Mouse (Mus musculus) forelimb bud, embryonic 11.5 days (tissue): ENCODE data around the gene Acoxl.

Experiments used
- DNase-seq: peaks from one replicate; pipeline ENCODE4 v3.0.0-alpha.2; 2012; ENCODE audit warnings: low read depth, low spot score

Acoxl gene

GRCm38 (mm10) chr2:128115579-128115978 lies 276.9 kb downstream of the Acoxl start:
- no peak for DNase-seq

DNA sequence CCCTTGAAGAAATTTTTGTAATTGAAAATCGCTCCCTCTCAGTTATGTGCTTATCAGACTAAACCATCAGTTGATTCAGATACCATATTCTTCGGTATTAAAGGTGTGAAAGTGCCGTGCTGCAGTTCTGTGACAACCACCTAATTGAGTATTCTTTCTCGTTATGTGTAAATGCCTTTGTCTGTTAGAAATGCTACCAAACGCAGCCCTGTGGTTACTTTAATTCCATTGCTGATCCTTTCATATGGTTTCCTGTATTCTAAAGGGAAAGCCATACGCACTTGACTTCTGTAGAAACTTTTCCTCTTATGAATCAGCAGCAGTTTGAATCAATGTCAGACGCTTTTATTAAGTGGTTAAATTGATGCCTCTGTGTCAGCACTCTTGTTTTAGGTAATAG lies 278.9 kb downstream of the Acoxl start:
- DNase-seq: no peak

DNA sequence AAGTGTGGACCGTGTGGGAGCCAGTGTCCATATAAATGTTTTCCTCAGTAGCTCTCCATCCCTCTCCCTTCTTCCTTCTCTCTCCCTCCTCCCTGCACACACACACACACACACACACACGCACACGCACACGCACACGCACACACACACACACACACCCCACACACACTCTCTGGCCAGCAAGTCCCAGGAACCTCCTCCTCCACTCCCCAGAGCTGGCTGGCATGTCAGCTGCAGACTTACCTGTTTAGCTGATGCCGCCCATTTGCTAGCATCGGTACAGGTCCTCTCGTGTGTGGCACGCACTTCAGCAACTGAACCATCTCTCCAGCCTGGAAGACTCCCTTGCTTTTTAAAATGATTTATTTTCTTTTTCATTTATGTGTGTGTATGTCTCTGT lies 280.3 kb downstream of the Acoxl start:
- DNase-seq: no peak

DNA sequence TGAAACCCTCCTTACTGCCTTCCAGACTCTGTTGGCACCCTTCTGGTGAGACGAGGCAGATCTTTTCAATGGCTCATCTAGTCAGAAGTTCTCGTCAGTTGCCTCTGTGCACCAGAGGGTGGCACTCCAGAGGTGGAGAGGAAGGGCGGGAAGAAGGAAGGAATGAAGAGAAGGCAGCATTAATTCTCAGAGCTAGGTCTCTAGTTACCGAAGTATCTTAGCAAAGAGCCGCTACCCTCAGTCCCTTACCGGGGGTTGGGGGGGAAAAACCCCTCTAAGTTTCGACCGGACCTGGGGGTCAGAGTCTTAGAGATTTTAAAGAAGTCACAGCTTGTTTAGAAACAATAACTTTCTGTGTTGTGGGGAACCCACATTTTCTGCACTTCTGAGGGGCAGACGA lies 283.8 kb downstream of the Acoxl start:
- DNase-seq: peak; percentile 65

GRCm38 (mm10) chr2:128122891-128123771 lies 284.5 kb downstream of the Acoxl start:
- DNase-seq: no peak

GRCm38 (mm10) chr2:128123921-128124683 lies 285.4 kb downstream of the Acoxl start:
- no peak for DNase-seq

- no peak for DNase-seq
These were observed 286.0 kb downstream of the Acoxl start for GRCm38 (mm10) chr2:128124693-128125092.

DNA sequence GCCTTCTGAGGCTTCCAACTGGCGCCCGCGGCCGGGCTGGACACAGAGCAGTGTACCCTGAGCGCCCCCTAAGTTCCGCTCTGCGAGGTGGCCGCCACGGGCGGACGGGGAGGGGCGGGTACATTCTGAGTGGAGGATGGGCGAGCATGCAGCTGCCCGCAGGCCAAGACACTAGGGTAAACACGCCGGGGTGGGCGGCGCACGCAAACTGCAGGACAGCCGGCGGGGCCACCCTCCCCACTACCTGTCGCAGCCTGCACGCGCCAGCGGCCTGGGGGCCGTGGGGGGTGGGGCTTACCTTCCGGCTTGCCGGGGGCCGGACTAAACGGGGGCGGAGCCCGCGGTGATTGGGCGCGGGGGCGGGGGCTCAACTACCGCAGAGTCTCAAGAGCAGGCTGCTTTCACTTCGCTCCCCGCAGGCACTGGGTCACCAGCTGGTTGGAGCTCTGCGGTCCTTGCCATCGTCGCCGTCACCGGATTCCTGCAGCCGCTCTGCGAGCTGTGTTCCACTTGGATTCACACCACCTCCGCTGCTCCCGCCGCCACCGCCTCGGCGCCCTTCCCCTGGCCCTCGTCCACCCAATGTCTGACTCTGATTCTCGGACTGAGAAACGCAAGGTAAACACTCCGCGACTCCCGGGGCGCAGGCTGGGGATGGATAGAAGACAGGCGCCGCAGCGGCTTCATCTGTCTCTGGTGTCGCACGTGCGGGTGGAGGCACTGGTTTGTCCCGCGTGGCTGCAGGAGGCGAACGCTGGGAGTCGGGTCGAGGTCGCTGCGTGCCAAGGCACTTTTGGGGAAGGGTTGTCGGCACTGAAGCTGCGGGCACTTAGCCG lies 287.2 kb downstream of the Acoxl start, which contains the start of gene Bcl2l11:
Bcl2l11 (plus strand) TSS at position 404 of the 836 bp plus-strand sequence.
- DNase-seq: peak; percentile 96

GRCm38 (mm10) chr2:128126591-128127051 lies 287.9 kb downstream of the Acoxl start:
- no peak for DNase-seq

- DNase-seq: peak; percentile 91
These were observed 288.5 kb downstream of the Acoxl start for GRCm38 (mm10) chr2:128127121-128127671.

DNA sequence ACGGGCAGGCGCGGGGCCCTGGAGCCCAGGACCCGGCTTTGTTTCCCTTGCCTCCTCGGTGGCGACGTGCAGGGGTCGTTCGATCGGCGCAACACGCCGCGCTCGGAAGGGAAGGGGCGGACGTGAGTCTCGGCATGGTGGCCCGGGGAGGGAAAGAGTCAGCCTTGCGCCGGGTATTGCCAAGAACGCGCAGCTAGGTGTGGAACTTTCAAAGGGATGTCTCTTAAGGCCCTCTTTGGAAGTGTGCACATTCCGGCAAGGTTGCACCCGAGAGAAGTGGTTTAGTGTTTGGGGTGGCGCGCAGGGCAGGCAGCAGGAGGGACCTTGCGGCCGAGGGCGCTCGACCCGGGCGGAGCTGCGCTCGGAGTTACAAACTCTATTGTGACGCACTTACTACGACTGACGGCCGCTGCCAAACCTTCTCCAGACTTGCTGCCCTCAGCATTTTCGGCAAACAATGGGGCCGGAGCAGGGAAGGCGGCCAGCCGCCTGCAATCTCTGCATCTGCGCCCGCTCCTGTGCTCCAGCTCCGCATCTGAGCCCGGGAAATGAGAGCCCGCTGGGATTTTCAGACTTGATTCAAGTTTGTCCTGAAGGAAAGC lies 289.1 kb downstream of the Acoxl start:
- DNase-seq: peak; percentile 69

GRCm38 (mm10) chr2:128128532-128128931 lies 289.9 kb downstream of the Acoxl start:
- no peak for DNase-seq

DNA sequence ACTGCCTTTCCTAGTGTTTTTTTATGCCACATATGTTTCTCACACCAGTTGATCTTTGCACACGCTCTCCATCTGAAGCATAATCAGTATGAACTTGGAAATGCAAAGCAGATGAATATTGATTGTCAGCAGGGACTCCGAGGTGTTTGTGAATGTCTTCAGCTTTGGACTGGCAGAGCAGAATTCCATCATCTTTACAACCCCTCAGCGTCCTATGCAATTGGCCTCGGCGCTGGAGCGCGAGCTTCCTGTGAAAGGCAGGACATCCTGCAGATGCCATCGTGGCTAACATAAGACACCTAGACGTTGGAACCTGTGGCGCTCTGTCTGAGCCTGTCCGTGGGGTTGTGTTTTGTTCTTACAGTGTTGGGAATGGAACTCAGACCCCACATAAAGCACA lies 292.8 kb downstream of the Acoxl start:
- no peak for DNase-seq

GRCm38 (mm10) chr2:128132635-128133034 lies 294.0 kb downstream of the Acoxl start:
- no peak for DNase-seq

- no peak for DNase-seq
These were observed 295.2 kb downstream of the Acoxl start for GRCm38 (mm10) chr2:128133865-128134264.

DNA sequence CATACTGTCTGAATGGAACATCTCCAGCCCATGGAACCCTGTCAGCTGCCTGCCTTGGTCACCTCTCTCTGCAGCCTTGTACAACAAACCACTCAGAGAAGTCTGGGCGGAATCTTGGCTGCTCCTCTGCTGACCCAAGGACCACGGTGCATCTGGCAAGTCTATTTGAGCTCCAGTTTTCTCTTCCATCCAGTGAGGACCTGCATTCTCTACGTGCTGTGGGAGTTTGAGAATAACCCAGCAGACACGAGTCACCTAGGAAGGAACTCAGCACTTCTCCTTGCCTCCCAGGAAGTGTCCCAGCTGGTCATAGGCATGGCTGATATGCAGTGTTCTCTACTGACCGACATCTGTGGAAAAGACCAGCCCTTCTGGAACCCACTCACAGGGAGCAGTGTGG lies 295.8 kb downstream of the Acoxl start:
- no peak for DNase-seq

DNA sequence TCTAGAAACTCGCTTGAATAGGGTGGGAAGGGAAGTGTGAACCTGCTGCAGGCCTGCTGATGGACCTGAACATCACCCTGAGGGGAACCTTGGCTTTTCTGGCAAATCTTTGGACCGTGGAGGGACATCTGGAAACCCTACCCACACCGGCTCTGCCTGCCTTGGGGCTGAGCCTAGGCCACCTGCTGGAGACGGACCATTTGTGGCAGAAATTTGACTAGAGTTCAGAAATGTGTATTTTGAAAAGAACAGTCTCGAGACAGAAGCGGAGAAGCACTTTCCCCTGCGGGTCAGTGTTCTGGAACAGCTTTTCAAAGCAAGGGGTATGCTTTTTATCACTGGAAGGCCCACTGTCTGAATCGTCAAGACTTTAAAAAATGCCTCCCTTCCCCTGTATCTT lies 296.3 kb downstream of the Acoxl start:
- DNase-seq: no peak

- no peak for DNase-seq
These were observed 298.2 kb downstream of the Acoxl start for GRCm38 (mm10) chr2:128136769-128137433.

GRCm38 (mm10) chr2:128137480-128138276 lies 299.0 kb downstream of the Acoxl start:
- no peak for DNase-seq

DNA sequence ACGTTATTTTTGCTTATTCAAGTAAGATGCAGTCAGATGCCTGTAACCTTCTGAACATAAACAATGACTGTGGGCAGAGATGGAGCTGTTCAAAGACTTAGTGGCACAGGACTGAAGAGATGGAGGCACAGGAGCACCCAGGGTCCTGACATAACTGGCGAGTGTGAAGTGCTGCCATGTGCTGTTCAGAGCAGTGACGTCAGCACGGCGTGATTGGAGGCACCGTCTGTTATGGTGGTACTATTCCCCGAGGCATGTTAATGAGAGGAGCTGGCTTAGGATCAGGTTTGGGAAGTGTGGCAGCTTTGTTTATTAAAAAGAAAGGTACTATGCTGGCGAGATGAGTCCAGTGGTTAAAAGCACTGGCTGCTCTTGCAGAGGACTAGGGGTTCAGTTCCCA lies 300.2 kb downstream of the Acoxl start:
- DNase-seq: no peak
